Mouse (Mus musculus) R1 (cell line): Measurements from ENCODE around the gene Eif1ad.

Experiments used
- DNase-seq: peaks from one replicate; pipeline ENCODE4 v3.0.0-alpha.2; 2018; ENCODE audit warnings: low read depth, low spot score

Gene Eif1ad

GRCm38 (mm10) chr19:5419630-5420029 is 53.1 kb downstream of the Eif1ad start:
- DNase-seq: no peak

DNA sequence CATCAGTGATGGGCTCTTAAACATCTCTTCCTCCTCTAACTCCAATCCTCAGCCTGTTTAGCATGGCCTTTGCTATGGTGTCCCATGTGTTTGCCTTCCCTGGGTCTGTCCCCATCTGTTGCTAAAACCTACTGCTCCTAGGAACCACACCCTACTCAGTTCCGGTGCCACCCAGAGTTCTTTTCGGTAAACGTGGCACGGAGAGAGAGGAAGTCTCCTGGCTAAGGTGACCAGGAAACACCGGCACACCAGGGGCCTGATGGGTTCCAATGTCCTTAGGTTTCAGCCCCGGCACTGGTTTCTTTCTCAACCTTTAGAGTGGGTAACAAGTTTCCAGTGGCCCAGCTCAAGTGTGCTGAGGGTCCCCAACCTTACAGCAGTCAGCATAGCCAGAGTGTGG is 54.0 kb downstream of the Eif1ad start:
- no peak for DNase-seq
